Mouse (Mus musculus) Muller cell, postnatal 12 days (primary cell): ENCODE results near the gene Vmn2r103.

Experiments
- DNase-seq: peaks from one replicate; pipeline ENCODE4 v3.0.0-alpha.2; 2015; ENCODE audit errors: inconsistent ontology term

Vmn2r103 gene

GRCm38 (mm10) chr17:19773063-19773462 is at the start of gene Vmn2r103:
Gene Vmn2r103 (plus strand): TSS chr17:19773363.
- no peak for DNase-seq

- no peak for DNase-seq
Measured at GRCm38 (mm10) chr17:19778994-19779393, 5.8 kb downstream of the Vmn2r103 start.

GRCm38 (mm10) chr17:19789248-19789647 is 16.1 kb downstream of the Vmn2r103 start:
- DNase-seq, result no peak
